Mouse (Mus musculus) ES-Bruce4 (cell line): ENCODE measurements at regions not wholly inside any gene's neighbourhood (a gene's known extent, or its start where the extent isn't known, plus 50 kb on each side); places are given as distances from the start of the nearest gene placed in this dataset.

ENCODE experiments used
- H3K27ac ChIP-seq: 2 replicates; pipeline ENCODE4 v1.5.1; 2012; ENCODE audit warnings: low read length, inconsistent platforms; ENCODE audit not compliant: insufficient read depth
- H3K27me3 ChIP-seq: 2 replicates; pipeline ENCODE4 v1.6.1; 2012; ENCODE audit warnings: mild to moderate bottlenecking, low read length, inconsistent platforms; ENCODE audit not compliant: control insufficient read depth, poor library complexity, insufficient read depth, severe bottlenecking
- H3K36me3 ChIP-seq: 2 replicates; pipeline ENCODE4 v1.6.1; 2012; ENCODE audit warnings: inconsistent platforms, mild to moderate bottlenecking, low read length, moderate library complexity; ENCODE audit not compliant: control insufficient read depth, poor library complexity, insufficient read depth, severe bottlenecking
- H3K4me1 ChIP-seq: one replicate; pipeline ENCODE4 v1.8.1; 2011; ENCODE audit warnings: low read length; ENCODE audit not compliant: control insufficient read depth, insufficient read depth
- H3K4me3 ChIP-seq: 2 replicates; pipeline ENCODE4 v1.5.1; 2011; ENCODE audit warnings: low read depth, mild to moderate bottlenecking, low read length
- H3K9ac ChIP-seq: 2 replicates; pipeline ENCODE4 v1.6.1; 2012; ENCODE audit warnings: low read depth, mild to moderate bottlenecking, inconsistent platforms; ENCODE audit not compliant: poor library complexity, severe bottlenecking
- H3K9me3 ChIP-seq: replicated peaks from 2 replicates; pipeline ENCODE4 v1.6.1; 2012; ENCODE audit warnings: mild to moderate bottlenecking, low read length, inconsistent platforms; ENCODE audit not compliant: control insufficient read depth, poor library complexity, insufficient read depth, severe bottlenecking
- CTCF ChIP-seq: IDR thresholded peaks from one replicate; pipeline ENCODE4 v1.8.1; 2011; ENCODE audit warnings: low read depth, low read length
- EP300 ChIP-seq: IDR thresholded peaks from 2 replicates; pipeline ENCODE4 v1.6.1; 2011; ENCODE audit warnings: low read depth, low read length; ENCODE audit not compliant: insufficient read depth
- POLR2A ChIP-seq: IDR thresholded peaks from one replicate; pipeline ENCODE4 v1.8.1; 2011; ENCODE audit warnings: low read length; ENCODE audit not compliant: insufficient read depth

DNA sequence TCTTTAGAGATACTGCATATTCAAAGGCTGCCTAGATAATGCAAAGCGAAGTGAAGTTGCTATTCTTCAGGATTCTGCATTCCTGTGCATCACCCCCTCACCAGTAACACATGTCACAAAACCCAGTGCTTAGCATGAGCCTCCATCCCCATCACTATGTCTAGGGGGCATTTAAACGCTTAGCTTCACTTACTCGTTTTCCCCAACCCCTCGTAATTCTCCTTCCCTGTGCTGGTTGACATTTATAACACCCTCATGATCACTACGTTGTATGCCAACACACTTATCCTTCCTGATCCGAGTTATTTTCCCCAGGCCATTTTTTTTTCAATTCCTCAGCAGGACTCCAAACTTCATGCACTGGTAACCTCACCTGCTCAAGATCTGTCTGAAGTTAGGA is 152.6 kb downstream of the Lipi start:
- Histone ChIP-seq H3K9me3 (no peaks in the 10 kb centered on the region), H3K27ac (no peak overlapping the region), H3K4me3 (no peak overlapping the region), H3K36me3 (no peaks in the 10 kb centered on the region), H3K4me1 (no peaks in the 10 kb centered on the region), H3K9ac (no peak overlapping the region), H3K27me3 (no peaks in the 10 kb centered on the region)
- TF ChIP-seq POLR2A (no peak), CTCF (no peak), EP300 (no peak)

DNA sequence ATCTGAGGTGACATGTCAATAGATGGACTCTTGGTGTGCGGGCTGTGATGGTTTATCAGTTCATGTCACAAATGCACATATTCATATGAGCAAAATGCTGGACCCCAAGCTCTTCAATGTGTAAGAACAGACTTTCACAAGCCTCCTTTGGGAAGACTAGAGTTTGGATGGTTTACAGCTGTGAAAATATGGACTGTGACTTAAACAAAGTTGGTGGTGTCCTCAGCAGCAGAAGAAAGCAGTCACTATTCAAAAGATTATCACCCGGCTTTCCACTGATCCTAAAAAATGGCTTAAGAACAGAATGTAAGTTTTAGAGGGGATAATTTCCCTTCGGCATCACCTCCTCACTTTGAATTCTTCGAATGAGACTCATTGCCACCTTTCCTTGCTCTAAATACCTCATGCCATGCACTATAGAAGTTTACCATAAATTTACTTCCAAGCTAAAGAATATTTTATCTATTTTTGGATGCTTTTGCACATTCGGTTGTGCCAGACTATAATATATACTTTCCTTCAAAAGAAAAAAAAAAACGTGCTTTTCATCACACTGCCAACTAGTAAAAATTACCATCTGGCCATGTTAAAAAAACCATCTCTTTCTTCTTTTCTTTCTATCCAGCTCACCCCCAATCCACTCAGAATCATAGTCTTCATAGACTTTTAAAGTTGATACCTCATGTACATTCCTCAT is 201.2 kb downstream of the Lipi start:
- Histone ChIP-seq H3K4me3 (no peak overlapping the region), H3K9me3 (no peaks in the 10 kb centered on the region), H3K36me3 (no peaks in the 10 kb centered on the region), H3K27ac (no peak overlapping the region), H3K9ac (no peak overlapping the region), H3K27me3 (no peaks in the 10 kb centered on the region), H3K4me1 (no peaks in the 10 kb centered on the region)
- no peak for TF ChIP-seq CTCF
- TF ChIP-seq POLR2A: no peak
- TF ChIP-seq EP300: no peak

DNA sequence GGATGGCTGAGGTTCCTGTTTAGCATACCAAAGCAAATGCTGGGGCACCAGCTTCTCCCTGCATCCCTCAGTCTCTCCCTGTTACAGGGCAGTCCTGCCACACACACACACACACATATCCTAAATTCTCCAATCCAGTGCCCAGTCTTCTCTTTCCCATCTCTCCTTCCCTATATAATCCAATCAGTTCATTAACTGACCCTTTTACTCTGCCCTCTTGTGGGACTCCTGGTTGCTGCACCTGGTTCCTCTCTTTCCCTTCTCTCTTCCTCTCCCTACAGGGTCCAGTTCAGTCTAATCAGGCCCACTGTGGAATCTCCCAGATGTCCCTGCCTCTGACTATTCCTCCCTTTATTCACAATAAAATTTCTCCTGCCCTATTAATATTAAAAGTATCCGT is 204.7 kb downstream of the Lipi start:
- Histone ChIP-seq H3K36me3 (no peaks in the 10 kb centered on the region), H3K9ac (no peak overlapping the region), H3K4me1 (no peaks in the 10 kb centered on the region), H3K4me3 (no peak overlapping the region), H3K27ac (no peak overlapping the region), H3K27me3 (no peaks in the 10 kb centered on the region), H3K9me3 (no peaks in the 10 kb centered on the region)
- TF ChIP-seq CTCF: no peak
- no peak for TF ChIP-seq EP300
- TF ChIP-seq POLR2A: no peak

DNA sequence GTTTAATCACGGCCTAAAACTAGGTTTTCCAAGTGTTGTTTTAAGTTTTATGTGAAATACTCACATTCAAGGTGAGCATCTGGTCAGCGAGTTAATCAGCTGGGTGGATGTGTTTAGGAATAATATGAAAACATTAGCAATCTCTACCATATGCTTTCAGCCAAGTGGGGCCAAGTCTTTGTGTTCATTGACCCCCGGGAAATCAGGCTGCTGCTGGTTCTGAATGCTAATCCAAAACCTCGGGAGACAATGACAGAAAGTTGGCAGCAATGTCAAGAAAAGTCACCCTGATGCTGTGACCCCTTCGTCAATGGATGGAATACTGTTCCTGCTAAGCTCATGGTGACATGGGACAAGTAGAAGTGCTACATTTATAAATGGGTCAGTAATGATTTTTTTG is 216.2 kb downstream of the Lipi start:
- H3K4me3 ChIP-seq: no peak overlapping the region
- H3K27me3 ChIP-seq: no peaks in the 10 kb centered on the region

DNA sequence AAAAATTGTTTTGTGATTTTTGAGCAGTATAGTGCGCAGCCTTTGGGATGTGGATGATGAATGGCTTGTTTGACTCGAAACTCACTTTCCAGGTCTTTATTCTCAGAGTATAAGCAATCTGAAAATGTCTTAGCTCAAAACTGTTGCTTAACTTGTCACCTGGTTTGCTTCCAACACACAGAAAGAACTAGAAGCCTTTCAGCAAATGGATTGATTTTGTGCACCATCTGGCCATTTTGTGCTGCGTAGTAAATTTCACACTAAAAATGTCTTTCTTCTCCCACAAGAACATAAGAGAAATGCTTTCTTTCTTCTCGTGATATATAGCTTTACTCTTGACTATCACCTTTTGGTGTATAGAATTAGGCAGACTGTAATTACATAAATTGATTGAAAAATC is 219.1 kb downstream of the Lipi start:
- Histone ChIP-seq H3K27ac (no peak overlapping the region), H3K36me3 (no peaks in the 10 kb centered on the region), H3K4me3 (no peak overlapping the region), H3K9ac (no peak overlapping the region), H3K9me3 (no peaks in the 10 kb centered on the region), H3K4me1 (no peaks in the 10 kb centered on the region), H3K27me3 (no peaks in the 10 kb centered on the region)
- TF ChIP-seq EP300: no peak
- TF ChIP-seq CTCF: no peak
- TF ChIP-seq POLR2A: no peak

More for the DNA sequence above, 216.2 kb downstream of the Lipi start:
- H3K9me3 ChIP-seq: no peaks in the 10 kb centered on the region
- no peaks in the 10 kb centered on the region for H3K4me1 ChIP-seq
- no peak overlapping the region for H3K27ac ChIP-seq
- no peak overlapping the region for H3K9ac ChIP-seq
- H3K36me3 ChIP-seq: no peaks in the 10 kb centered on the region
- TF ChIP-seq CTCF: no peak
- TF ChIP-seq EP300: no peak
- TF ChIP-seq POLR2A: no peak

DNA sequence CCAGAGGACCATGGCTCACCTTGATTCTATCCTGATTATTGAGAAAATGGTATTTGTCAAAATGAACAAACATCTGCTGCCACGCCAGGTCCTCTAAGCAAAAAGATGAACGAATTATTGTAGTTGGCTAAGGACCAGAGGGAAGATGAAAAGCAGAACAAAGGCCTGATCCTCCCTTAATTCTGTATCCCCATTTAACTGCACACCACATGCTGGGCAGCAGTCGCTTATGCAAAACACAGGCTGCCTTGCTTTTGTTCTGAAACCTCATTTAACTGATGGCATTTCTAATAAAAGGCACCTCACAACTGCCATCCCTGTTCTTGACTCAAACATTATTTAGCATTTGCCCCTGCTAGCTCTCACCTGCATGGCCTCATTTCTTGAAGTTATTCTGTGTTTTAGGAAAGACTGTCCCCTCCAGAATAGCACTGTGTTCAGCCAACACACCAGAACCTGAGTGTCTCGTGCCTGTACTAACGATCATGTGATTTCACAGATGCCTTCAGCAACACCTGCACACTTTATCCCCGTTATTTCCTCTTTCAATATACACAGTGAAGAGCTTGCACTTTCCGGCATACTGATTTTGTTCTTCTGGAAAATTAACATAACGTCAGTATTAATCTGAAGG is 220.4 kb downstream of the Lipi start:
- Histone ChIP-seq H3K9ac (no peak overlapping the region), H3K4me1 (no peaks in the 10 kb centered on the region), H3K36me3 (no peaks in the 10 kb centered on the region), H3K27me3 (no peaks in the 10 kb centered on the region), H3K9me3 (no peaks in the 10 kb centered on the region), H3K27ac (no peak overlapping the region), H3K4me3 (no peak overlapping the region)
- TF ChIP-seq EP300 (no peak), POLR2A (no peak), CTCF (no peak)
